Mouse (Mus musculus) ES-E14 (cell line): Measurements from ENCODE around the gene Sulf2.

ENCODE experiments used
- CHD2 ChIP-seq: IDR thresholded peaks from 2 replicates; pipeline ENCODE4 v1.6.1; 2014; ENCODE audit warnings: mild to moderate bottlenecking, low read depth, low read length, inconsistent platforms
- HCFC1 ChIP-seq: IDR thresholded peaks from 2 replicates; pipeline ENCODE4 v1.6.1; 2012; ENCODE audit warnings: low read length, inconsistent platforms, borderline replicate concordance; ENCODE audit not compliant: insufficient read depth
- MAFK ChIP-seq: IDR thresholded peaks from 2 replicates; pipeline ENCODE4 v1.6.1; 2014; ENCODE audit warnings: mild to moderate bottlenecking, low read depth, low read length, inconsistent platforms; ENCODE audit not compliant: insufficient read depth
- ZC3H11A ChIP-seq: IDR thresholded peaks from 2 replicates; pipeline ENCODE4 v1.6.1; 2012; ENCODE audit warnings: low read depth, mild to moderate bottlenecking, inconsistent platforms, low read length, borderline replicate concordance

- TF ChIP-seq MAFK (no peak), HCFC1 (no peak), CHD2 (no peak), ZC3H11A (no peak)
Observed at GRCm38 (mm10) chr2:166180744-166181508, 25.5 kb upstream of the Sulf2 start.
